Mouse (Mus musculus): ENCODE measurements around the gene Irf2bp2.
A peak's percentile ranks its signal among the peaks of the same experiment; 100 is the strongest.
"Not testable (repeated sequence)": the region's sequence is repeated elsewhere in the genome, so short reads cannot be mapped to it uniquely, and the experiment has no call there.

The Irf2bp2 gene

DNA sequence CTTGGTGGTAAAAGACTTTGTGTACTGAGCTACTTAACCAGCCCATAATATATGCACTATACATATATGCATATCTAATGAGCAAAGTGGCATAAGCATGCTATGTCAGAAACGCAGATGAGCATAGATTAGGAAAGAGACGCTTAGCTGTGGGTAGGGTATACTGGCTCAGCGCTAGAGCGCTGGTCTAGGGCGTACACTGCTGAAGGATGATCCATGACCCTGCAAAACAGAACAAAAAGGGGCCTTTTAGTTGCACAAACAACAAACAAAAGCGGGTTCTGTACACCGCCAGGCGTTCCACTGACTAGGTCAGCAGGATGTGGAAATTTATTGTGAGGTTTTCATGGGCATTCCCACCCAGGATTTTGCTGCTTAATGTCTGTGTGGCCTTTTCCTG is 8.9 kb upstream of the Irf2bp2 start:
- DNase-seq (ENCODE audit: low spot score) = no peak

DNA sequence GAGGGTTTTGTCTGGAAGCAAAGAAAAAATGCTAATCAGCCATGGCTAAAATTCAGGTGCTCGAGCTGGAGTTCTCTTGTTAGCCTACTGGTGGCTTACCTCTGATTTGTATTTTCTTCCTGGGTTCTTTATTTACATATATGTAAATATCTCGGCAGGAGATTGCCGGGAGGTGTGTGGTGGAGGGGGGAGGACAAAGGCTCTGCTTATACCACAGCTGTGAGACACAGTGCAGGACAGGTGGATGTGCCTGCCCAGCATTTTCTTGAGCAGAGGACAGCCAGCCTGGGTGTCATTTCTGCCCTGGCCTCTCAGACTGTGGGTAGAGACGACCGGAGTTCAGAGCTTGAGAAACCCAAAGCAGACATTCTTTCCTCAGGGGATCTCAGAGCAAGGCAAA is 7.5 kb upstream of the Irf2bp2 start:
- DNase-seq (ENCODE audit: low spot score) = no peak

DNA sequence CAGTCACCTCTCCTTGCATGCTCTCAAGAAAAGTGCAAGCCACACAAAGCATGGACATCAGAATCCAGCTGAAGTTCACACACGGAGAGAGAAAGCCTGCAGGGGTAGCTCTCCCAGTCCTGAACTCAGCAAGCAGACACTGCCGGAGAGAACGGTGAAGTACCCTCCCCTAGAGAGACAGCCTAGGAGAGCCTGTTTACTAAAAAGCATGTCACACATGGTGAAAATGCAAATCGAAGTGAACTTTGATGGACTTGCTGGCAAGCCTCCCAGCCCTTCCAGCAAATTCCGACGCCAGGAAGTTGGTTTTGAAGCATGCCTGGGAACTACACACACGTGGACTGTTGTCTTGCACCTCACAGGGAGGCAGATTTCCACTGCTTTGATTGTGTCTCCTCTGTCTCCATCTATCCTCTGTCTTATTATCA is 7.0 kb upstream of the Irf2bp2 start:
- DNase-seq (ENCODE audit: low spot score) = no peak

DNA sequence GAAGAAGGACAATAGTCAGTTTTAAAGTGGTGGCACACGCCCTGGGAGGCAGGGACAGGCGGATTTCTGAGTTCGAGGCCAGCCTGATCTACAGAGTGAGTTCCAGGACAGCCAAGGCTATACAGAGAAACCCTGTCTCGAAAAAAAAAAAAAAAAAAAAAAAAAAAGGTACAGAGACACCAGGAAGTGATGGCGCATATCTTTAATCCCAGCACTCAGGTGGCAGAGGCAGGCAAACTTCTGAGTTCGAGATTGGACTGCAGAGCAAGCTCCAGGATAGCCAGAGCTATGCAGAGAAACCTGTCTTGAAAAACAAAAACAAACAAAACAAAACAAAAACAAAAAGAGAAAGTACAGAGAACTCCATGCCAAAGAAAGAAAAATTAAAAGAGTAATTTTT is 6.6 kb upstream of the Irf2bp2 start:
- DNase-seq (ENCODE audit: low spot score) = not testable (repeated sequence)

DNA sequence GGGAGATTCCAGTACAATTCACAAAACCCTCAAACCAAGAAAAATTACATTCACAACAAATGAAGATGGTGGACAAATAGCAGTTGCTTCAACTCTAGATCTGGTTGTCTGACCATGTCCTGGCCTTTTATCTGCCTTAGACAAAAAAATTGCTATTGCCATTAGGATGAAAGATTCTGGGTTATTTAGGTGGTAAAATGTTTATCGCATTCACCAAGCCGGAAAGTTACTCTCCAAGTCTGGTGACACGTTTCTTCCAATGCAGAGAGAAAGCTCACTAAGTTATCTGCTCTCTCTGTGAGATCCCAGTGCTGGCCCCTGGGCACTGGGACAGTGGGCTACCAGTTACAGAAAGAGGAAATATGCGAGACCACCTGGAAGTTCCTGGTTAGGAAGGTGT is 5.5 kb upstream of the Irf2bp2 start:
- DNase-seq (ENCODE audit: low spot score) = no peak

DNA sequence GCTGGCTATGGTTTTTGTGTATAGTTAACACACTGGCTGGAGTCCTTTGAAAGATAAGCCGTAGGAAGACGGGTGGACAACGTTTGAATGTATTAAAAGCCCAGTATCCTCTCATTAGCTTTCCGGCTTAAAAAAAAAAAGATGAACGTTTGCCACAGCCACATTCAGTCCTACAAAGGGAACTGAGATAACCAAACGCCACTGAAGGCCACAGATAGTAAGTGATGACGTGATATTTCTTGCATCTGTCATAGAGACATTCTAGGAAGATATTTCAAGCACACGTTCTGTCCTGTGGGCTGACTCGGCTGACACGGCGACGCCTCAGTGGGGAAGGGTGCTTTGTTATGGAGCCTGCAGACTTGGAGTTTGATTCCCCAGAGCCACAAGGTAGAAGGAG is 4.4 kb upstream of the Irf2bp2 start:
- no peak for DNase-seq (ENCODE audit: low spot score)

DNA sequence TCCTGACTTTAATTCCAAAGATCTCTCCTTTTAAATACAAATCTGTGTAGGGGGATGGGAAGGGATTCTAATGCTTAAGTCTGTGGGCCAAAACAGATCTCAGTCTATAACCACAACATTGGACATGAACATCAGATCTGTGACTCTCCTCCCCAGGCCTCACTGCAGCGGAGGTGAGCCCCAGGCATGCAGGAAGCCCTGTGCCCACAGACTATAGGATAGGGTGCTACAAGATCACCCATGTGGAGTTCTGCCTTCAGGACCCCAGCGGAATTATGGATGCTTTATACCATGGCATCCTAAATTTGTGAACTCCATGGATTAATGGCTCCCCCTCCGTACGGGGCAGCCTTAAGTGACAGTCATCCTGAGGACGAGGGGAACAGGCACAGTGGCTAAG is 2.9 kb upstream of the Irf2bp2 start:
- no peak for DNase-seq (ENCODE audit: low spot score)

DNA sequence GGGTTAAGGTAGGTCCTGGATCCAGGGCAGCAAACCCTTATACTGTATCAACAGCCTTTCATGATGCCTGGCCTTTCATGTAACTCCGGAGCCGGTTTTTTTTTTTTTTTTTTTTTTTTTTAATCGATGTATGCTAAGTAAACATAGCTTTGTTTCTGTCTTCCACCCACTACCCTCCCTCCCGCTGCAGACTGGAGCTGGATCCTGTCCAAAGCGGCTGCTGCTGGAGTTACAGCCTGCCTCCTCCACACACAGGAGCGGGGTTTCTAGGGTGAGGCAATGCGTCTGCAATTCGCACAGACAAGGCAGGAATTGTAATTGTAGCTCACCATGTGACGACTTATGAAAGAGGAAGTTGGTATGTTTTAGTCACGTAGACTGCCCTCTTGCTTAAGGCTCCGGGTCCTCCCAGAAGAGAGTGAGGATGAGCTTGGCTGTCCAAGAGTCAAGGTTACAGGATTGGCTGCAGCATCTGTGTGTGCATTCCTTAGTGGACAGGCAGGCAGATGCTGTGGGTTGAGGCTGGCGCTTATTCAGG is 2.4 kb upstream of the Irf2bp2 start:
- no peak for DNase-seq (ENCODE audit: low spot score)

DNA sequence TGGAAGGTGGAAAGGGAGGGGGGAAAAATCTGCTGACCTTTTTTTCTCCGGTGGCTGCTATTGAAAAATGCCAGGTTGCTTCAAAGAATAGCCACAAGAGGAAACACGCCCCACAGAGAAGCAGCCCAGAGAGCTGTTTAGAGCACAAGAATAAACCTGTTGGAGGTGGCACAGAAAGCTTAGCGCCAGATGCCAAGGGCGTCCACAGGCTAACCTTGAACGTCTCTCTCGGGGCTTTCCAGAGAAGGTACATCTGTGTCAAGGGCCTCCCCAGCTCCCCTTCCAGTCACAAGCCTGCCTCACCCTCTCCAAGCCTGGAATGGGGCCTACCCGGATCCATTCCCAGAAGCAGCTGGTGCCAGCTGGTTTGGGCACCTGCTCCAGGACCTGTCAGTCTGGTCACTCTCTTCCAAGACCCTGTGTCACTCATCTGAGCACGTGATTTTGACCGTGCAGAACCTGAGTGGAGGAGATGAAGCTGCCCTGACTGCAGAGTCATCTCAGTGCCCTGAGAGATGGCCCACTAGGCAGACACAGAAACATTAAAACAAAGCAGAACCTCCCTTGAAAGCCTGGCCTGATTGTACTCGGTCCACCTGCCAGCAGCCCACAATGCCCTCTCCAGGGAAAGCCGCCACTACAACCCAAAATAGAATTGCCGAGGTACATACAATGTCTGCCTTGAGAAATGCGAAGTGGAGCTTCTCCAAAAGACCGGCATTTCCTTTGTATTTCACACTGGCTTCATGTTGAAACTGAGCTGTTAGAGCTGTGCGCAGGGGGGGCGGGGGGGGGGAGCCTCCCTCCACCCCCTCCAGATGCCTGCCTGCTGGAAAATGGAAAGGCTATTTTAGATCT is 1.6 kb upstream of the Irf2bp2 start:
- DNase-seq (ENCODE audit: low spot score) = no peak

DNA sequence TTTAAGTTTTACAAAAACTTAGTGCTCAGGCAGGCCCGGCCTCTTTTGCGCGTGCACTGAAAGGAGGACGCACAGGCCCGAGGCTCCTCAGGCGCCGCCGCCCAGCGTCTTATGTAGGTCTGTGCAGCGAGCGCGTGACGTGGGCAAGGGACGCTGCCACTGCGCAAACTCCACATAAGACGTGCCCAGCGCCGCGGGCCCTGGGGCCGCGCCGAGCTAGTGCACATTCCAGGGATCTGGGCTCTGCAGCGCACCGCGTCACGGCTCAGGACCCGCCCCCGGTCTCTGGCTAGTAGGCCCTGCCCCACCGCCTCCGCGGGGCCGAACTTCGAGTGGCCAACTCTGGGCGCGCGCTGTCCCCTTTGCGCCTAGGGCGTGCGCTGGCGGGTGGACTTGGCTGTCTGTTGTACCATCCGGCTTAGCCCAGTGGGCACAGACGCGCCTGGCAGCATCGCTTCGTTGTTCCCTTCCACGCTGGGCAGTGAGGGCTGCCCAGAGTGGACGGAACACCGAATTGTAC is 755 bp upstream of the Irf2bp2 start:
- DNase-seq (ENCODE audit: low spot score) = peak; percentile 93

DNA sequence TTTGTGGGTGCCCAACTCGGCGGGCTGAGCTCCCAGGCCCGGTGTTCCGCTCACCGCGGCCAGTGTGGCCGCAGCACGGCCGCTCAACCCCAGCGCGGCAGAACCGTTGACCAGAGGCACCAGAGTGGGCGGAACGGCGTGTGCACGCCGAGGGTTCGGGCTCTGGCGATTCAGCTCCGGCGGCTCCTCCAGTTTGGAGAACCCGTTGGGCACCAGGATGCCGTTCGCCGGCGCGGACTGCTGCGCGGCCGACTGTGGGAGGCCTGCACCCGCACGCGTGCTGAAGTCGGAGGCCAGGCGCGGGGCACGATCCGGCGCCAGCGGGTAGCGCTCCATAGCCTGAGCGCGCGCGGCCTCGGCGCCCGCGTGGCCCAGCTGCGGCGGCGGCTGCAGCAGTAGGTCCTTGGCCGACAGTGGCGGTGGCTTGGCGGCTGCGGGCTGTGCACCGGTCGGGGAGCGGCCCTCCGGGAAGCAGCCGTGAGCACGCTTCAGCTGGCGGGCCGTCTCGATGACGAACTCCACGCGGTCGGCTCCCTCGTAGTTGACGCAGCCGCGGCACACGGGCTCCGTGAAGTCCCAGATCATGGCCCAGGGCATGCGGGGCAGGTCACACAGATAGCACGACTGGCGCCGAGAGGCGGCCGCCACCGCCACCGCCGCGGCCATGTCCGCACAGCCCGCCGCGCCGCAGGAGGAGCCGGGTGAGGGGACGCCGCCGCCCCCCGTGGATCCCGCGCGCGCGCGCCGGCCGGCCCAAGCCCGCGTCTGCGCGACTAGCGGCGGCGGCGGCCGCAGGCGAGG is 815 bp downstream of the Irf2bp2 start:
- no peak for DNase-seq (ENCODE audit: low spot score)

DNA sequence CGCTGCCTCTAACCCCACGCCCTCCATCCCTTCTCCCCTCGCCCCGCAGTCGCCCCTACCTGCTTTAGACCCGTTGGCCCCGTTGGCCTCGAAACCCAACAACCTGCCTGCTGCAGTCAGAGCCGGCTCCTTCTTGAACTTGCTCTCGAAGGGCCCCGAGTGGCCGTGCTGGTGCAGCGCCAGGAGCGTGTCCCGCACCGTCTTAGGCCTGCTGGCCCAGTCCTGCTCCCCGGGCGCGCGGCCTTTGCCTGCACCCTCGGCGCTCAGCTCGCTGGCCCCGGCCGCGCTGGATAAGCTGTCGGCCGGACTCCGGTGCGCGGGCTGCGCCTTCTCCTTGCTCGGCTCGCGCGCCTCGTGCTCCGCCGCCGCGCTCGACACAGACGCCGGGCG is 1.4 kb downstream of the Irf2bp2 start:
- DNase-seq (ENCODE audit: low spot score) = no peak

DNA sequence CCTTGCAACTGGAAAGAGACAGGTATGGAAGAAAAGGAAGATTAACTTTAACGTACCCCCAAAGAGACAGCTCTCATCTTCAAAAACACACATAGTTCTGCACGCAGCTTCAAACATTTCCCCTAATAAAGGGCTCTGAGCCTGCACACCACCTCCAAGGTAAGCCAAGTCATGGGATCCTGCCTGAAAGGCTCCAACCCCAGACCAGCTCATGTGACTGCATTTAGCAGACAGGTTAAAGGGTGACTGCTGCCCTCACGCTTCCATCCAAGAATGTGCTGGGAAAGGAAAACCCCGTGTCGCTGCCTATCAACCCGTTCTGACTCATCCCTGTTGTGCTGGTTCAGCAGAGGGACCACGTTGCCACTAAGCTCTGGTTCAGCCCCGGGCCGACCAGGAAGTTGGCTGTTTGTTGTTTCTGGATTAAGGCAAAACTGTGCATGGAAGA is 1.9 kb downstream of the Irf2bp2 start:
- no peak for DNase-seq (ENCODE audit: low spot score)

DNA sequence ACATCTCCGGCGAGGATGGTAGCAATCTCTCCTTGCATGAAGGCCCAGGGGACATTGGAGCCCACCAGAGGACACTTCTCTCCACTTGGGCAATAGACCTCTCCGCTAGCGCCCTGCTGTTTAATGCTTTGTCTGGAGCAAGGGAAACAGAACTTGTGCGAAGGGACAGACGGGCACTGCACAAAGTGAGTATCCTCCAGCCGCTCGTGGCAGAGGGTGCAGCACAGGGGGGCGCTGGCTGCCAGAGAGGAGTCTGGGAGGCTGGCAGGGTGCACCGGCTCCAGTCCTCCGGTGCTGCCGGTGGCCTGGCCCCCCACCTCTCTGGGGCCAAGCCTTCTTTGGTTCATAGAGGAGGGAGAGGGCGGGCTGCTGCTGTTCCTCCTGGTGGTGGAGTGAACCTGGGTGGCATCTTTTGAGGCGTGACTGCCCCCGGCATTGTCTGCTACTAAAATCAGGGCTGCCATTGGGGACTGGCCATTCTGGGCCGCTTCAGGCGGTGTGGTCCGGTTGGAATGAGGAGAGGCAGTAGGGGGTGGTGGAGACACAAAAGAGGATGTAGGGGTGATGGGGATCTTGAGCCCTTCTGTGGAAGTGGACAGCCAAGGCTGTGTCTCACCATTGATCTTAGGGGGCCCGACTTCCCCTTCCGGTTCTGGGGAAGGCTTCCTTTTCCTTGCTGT is 2.5 kb downstream of the Irf2bp2 start:
- no peak for DNase-seq (ENCODE audit: low spot score)

DNA sequence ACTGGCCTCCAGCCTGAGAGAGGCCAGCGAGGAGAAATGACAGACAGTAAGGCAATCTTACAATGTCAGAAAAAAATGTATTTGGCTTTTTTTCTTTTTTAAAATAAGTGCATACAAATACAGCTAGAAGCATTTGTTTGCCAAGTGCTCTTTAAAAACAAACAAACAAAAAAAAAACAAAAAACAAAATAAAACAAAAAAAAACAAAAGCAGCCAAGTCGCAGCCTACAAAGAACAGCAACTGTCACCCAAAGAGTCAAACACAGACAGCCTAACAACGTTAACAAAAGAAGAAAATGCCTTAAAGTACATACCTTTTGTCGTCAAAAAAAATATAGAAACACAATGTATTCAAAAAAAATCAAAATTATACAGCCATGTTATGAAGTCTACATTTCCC is 3.2 kb downstream of the Irf2bp2 start:
- no peak for DNase-seq (ENCODE audit: low spot score)

DNA sequence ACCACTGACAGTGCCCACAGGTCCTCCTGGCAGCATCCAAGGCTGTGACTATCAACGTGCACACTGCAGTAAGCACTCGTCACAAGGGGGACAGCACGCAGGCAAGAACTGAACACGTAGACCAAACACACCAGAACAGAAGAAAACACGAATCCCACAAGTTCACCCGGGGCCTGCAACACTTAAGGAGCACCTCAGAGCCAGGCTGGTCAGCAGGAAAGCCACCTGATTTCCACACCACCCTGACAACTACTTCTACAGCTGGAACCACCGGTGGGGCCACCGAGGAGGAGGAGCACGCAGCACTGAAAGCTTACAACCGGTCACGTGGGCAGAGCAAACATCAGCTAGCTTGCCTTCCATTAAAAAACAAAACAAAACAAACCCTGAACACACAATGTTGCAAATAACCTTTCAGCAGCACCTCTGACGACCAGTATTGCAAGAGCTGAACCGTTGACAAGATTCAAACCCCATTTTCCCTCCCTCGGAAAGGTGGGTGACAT is 3.7 kb downstream of the Irf2bp2 start:
- no peak for DNase-seq (ENCODE audit: low spot score)

DNA sequence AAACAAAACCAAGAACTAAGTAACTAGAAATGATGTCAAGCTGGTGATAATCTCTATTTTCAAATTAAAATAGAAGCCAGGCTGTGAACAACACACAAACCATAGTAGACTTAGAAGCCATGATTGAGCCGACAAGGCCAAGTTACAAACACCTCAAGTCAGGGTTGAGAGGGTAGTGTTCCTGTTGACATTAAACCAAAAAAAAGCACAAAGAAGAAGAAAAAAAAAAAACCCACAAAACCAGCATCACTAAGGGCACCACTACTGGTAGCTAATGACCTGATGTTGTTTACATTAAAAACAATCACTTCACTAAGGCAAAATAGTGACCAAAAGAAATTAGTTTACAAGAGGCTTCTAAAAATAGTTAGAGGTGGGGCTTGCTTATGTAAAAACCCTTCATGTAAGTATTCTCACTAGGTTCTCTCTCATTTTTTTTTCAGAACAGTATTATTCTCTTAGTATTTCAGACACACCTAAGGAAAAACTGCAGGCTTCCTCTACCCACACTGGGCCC is 4.2 kb downstream of the Irf2bp2 start:
- no peak for DNase-seq (ENCODE audit: low spot score)

DNA sequence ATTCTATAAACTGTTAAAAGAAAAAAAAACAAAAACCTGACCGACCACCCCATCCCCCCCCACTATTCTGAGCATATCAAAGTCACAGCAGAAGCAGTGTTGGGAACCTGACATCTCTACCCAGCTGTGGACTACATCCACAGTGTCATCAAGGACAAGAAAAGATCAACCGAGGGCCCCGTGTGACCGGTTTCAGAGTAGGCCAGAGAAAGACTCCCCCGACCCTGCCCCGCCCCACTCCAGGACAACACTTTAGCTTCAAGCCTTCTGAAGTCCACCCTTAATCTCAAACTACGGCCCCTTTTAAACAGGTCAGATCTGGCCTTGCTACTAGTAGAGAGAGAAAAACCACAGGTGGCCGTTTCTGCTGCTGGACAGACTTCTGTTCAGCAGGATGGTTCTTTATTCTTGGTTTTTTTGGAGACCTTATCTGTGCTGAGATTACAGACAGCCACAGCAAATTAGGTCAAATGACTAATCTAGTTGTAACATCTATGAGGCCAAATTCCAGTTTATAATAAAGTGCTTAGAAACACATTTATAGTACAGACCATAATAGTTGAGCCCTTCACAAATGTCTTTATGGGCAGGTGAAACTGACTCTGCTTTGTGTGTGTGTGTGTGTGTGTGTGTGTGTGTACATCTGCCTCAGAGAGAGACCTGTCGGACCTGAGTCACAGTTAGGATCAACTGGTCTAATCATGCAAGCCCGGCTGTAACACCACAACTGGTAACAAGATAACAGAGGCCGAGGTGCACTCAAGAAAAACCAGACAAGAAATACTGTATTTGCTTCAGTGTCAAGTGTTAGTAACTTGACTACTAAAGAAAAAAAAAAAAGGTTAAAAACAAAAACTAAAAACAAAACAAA is 4.9 kb downstream of the Irf2bp2 start:
- no peak for DNase-seq (ENCODE audit: low spot score)

DNA sequence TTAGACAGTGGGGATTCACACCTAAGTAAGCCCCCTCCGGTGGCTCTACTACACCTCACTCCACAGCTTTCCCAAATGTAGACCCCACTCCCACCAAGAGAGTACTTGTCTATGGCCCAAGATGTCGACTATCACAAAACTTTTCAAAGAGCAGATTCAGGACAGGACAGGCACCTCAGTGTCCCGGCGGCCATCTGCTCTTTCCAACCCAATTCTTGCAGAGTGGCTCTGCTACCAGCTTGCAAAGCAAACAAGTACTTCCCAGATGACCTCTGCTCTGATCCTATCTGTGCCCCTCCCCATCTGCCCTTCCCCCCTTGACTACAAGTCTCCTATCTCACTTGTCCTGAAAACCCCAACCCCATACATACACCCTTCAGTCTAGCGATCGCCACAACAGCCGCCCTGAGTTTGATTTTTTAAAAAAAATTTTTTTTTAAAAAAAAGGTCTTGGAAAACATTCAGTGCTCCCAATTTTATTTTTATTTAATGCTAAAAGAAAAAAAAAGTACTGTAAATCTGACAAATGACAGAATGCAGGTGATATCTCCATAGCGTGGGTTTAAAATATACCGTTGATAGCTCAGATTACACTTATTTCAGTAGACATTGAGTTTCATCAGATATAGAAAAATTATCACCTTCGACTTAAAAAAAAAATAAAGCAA is 5.8 kb downstream of the Irf2bp2 start:
- no peak for DNase-seq (ENCODE audit: low spot score)

Data from layer of hippocampus, adult 9-10 months (tissue).